Mouse (Mus musculus) stomach, postnatal 0 days (tissue): ENCODE data around the gene Scimp. TPM values are rescaled to one million over a fixed set of nuclear protein-coding genes. Genes with fewer than 3 reads are reported as not detected.

ENCODE experiments used
- ATAC-seq: fragments of 200-750 bp; cut with Nextera tagmentation; 2 replicates; pipeline ENCODE4 v1.8.0; 2017; ENCODE audit not compliant: low FRiP score, low TSS enrichment
- DNase-seq: peaks from one replicate; pipeline ENCODE4 v3.0.0-alpha.2; 2016; ENCODE audit warnings: low spot score
- H3K27ac ChIP-seq: fragments of 300-500 bp; sonication (generic); replicated peaks from 2 replicates; pipeline ENCODE4 v1.5.1; 2014; ENCODE audit warnings: mild to moderate bottlenecking, control low read depth
- H3K27me3 ChIP-seq: fragments of 300-500 bp; sonication (generic); 2 replicates; pipeline ENCODE4 v1.6.1; 2014; ENCODE audit warnings: low read length; ENCODE audit not compliant: control insufficient read depth, insufficient read depth
- H3K36me3 ChIP-seq: fragments of 300-500 bp; sonication (generic); 2 replicates; pipeline ENCODE4 v1.6.1; 2014; ENCODE audit warnings: low read length, mixed read lengths; ENCODE audit not compliant: control insufficient read depth, insufficient read depth
- H3K4me1 ChIP-seq: fragments of 300-500 bp; sonication (generic); replicated peaks from 2 replicates; pipeline ENCODE4 v1.6.1; 2014; ENCODE audit warnings: antibody characterized with exemption; ENCODE audit not compliant: control insufficient read depth, insufficient read depth
- H3K4me2 ChIP-seq: fragments of 300-500 bp; sonication (generic); replicated peaks from 2 replicates; pipeline ENCODE4 v1.6.1; 2014; ENCODE audit warnings: low read depth, mild to moderate bottlenecking, control low read depth, moderate library complexity
- H3K4me3 ChIP-seq: fragments of 300-500 bp; sonication (generic); 2 replicates; pipeline ENCODE4 v1.5.1; 2014; ENCODE audit warnings: low read depth, low read length, control low read depth
- H3K9ac ChIP-seq: fragments of 300-500 bp; sonication (generic); 2 replicates; pipeline ENCODE4 v1.6.1; 2014; ENCODE audit warnings: mild to moderate bottlenecking, low read length, control low read depth, mixed read lengths
- H3K9me3 ChIP-seq: fragments of 300-500 bp; sonication (generic); 2 replicates; pipeline ENCODE4 v1.6.1; 2016; ENCODE audit warnings: low read length; ENCODE audit not compliant: control insufficient read depth
- CTCF ChIP-seq: IDR thresholded peaks from 2 replicates; pipeline ENCODE4 v1.5.1; 2016; ENCODE audit warnings: antibody characterized with exemption, low read depth, mild to moderate bottlenecking, moderate library complexity
- EP300 ChIP-seq: optimal IDR thresholded peaks from 2 replicates; pipeline ENCODE3; 2016; ENCODE audit warnings: antibody characterized with exemption
- WGBS: fragments of 180-500 bp; shearing (Covaris S2); extraction: QIAGEN DNeasy Blood & Tissue Kit; methylation state at CpG from one replicate; pipeline ENCODE4 v1.1.7; 2014; 5-methylcytosine and 5-hydroxymethylcytosine counted together
- polyA plus RNA-seq: library from polyadenylated mRNA; unstranded; fragments of >200 nt; fragmentation: Nextera tagmentation; extraction: Ambion mirVana; gene quantifications from 2 replicates; pipeline ENCODE4 v1.2.1, GENCODE M21; 2015

Gene Scimp
- polyA plus RNA-seq, 1 experiment from 2014 or later: 0.63 TPM

DNA sequence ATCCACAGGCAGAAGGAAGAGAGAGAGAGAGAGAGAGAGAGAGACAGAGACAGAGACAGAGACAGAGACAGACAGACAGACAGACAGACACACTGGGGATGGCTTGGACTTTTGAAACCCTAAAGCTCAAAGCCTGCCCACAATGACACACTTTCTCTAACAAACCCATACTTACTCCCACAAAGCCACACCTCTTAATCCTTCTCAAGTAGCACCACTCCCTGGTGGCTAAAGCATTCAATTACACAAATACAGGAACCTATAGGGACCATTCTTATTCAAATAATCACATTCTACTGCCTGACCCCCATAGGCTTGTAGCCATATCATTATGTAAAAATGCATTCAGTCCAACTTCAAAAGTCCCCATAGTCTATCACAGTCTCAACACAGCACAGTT, 21.0 kb upstream of the Scimp start:
- no peaks in the 10 kb centered on the region for H3K36me3 ChIP-seq
- no peak for DNase-seq
- H3K27me3 ChIP-seq: no peaks in the 10 kb centered on the region
- no peak for ATAC-seq
- H3K9me3 ChIP-seq: no peaks in the 10 kb centered on the region
- H3K4me1 ChIP-seq: no peaks in the 10 kb centered on the region
- TF ChIP-seq EP300 (no peak), CTCF (no peak)
- H3K9ac ChIP-seq: no peak overlapping the region
- no peak overlapping the region for H3K4me3 ChIP-seq
- H3K27ac ChIP-seq: no peak overlapping the region
- H3K4me2 ChIP-seq: no peak overlapping the region

DNA sequence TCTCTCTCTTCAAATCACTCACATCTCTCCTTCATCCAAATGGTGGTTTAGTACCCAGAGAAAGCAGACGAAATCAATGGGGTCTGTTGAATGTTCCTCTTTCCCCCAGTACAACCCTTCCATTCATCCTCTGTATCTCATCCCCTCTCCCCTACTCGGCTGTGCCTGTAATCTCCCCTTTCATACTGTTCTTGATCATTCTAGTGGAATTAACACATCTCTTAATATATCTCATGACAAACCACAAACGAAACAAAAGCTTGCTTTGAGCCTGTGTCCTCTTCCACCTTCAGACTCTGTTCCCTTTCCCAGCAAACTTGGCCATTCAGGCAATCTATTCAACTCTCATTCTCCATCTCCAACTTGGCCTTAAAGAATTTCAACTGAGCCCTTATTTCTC, 18.8 kb upstream of the Scimp start:
- Histone ChIP-seq H3K4me1 (no peaks in the 10 kb centered on the region), H3K4me2 (no peak overlapping the region), H3K4me3 (no peak overlapping the region), H3K27ac (no peak overlapping the region), H3K9me3 (no peaks in the 10 kb centered on the region), H3K9ac (no peak overlapping the region), H3K36me3 (no peaks in the 10 kb centered on the region), H3K27me3 (no peaks in the 10 kb centered on the region)
- TF ChIP-seq EP300: no peak
- no peak for TF ChIP-seq CTCF
- ATAC-seq (no peak), DNase-seq (no peak)
- WGBS: 65% methylated on average over 3 of the region's 3 CpGs

DNA sequence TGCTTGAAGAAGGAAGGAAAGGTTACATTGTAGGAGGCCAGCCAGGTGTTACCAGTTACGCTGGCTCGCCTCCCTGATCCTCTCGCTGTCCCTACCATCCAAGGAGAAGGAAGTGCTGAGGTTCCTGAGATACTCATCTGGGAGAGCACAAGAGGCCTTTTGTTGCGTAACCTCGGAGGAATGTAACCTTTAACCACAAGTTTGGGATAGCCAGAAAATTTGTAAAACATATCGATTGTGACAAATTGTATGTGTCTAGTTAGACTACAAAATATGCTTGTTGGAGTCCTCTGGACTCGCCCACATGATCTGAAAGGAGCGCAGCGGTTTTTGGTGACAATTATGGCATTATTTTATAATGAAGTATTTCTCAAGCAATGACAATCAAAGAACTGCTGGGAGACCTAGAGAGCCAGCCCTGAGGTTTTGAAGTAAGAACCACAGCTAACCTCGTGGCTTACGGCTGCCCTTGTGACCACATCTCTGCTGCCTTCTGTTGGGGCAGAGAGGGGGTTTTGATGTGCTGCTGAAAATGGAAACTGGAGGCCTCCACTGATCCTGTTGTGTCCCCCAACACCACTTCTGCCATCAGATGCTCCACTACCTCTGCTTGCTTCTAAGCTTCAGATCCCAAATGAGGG, 16.7 kb upstream of the Scimp start:
- no peaks in the 10 kb centered on the region for H3K36me3 ChIP-seq
- DNase-seq (no peak), ATAC-seq (no peak)
- no peak overlapping the region for H3K27ac ChIP-seq
- H3K27me3 ChIP-seq: no peaks in the 10 kb centered on the region
- no peaks in the 10 kb centered on the region for H3K9me3 ChIP-seq
- H3K4me2 ChIP-seq: no peak overlapping the region
- TF ChIP-seq CTCF (no peak), EP300 (no peak)
- no peak overlapping the region for H3K4me3 ChIP-seq
- WGBS: 70% methylated on average over 11 of the region's 11 CpGs
- H3K4me1 ChIP-seq: no peaks in the 10 kb centered on the region
- no peak overlapping the region for H3K9ac ChIP-seq

DNA sequence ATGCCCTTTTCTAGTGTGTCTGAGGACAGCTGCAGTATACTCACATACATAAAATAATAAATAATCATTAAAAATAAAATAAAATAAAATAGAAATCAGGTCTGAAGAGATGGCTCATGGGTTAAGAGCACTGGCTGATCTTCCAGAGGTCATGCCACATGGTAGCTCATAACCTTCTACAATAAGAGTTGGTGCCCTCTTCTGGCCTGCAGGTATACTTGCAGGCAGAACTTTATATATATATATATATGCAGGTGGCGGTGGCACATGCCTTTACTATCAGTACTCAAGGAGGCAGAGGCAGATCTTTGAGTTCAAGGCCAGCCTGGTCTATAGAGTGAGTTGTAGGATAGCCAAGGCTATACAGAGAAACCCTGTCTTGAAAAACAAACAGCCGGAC, 13.8 kb upstream of the Scimp start:
- DNase-seq (no peak), ATAC-seq (no peak)
- 86% methylated on average over 2 of the region's 2 CpGs for WGBS
- no peak for TF ChIP-seq EP300
- peak; percentile 33; the same call in 1 of the 2 replicates for TF ChIP-seq CTCF
- H3K36me3 ChIP-seq: no peaks in the 10 kb centered on the region
- H3K4me2 ChIP-seq: no peak overlapping the region
- H3K27me3 ChIP-seq: no peaks in the 10 kb centered on the region
- H3K9me3 ChIP-seq: no peaks in the 10 kb centered on the region
- no peaks in the 10 kb centered on the region for H3K4me1 ChIP-seq
- no peak overlapping the region for H3K9ac ChIP-seq
- no peak overlapping the region for H3K4me3 ChIP-seq
- H3K27ac ChIP-seq: no peak overlapping the region

DNA sequence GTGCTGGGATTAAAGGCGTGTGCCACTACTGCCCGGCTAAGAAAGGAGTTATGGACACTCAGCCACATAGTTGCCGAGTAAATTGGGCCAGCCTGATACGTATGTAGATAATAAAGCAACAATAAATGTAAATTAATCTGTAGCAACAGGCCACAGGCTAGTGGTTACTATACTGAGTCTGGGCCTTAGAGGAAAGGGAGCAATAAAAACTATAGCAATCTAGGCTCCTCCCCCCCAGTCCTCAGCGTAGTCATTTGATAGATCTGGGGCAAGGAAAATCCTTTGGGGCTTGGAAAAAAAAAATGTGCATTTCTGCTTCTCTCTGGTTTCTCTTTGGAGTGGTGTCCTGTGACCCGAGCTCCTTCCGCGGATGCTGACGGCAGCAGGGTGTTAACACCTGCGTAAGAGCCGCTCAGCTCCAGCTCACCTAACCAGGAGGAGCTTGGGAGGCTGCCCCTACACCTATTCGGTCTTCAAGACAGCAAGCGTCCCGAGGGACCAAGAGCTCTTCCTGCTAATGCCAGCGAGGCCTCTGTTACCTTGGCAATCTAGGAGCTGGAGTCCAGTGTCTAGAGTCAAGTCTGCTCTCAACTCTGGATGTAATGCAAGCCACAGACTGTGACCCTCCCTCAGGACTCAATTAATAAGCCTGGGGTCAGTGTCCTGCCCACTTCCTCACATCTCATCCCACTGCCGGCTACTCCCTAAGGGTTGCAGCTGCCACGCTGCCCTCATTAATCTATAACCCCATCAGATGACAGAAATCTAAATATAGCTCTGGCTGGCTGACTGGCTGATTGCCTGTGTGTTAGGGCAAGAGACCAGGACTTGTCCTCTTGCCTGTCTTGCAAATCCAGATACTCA, 9.6 kb upstream of the Scimp start:
- Histone ChIP-seq H3K4me2 (no peak overlapping the region), H3K9me3 (no peaks in the 10 kb centered on the region), H3K9ac (no peak overlapping the region), H3K27me3 (no peaks in the 10 kb centered on the region), H3K4me3 (no peak overlapping the region), H3K27ac (no peak overlapping the region), H3K36me3 (no peaks in the 10 kb centered on the region), H3K4me1 (no peaks in the 10 kb centered on the region)
- DNase-seq: no peak
- ATAC-seq: 0 out of 2 replicates have a peak, but pooled peaks have one; percentile 29
- WGBS: 38% methylated on average over 17 of the region's 17 CpGs
- TF ChIP-seq EP300 (no peak), CTCF (no peak)

DNA sequence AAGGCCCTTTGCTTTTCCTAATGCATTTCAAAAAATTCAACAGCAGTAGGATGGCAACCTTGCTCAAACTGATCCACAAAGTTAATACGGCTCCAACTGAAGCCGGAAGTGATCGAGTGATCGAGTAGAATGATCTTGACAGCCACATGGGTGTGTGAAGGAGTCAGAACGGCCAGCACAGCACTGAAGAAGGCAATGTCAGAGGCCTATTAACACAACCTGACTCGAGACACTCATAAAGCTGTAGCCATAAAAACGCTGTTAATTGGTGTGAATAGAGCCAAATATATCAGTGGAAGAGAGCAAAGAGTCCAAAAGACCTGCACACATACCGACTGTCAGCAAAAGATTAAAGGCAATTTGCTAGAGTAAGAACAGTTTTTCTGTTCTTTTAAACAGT, 7.7 kb upstream of the Scimp start:
- H3K27me3 ChIP-seq: no peaks in the 10 kb centered on the region
- H3K9me3 ChIP-seq: no peaks in the 10 kb centered on the region
- H3K36me3 ChIP-seq: no peaks in the 10 kb centered on the region
- ATAC-seq (no peak), DNase-seq (no peak)
- 83% methylated on average over 8 of the region's 8 CpGs for WGBS
- H3K27ac ChIP-seq: no peak overlapping the region
- H3K4me3 ChIP-seq: no peak overlapping the region
- TF ChIP-seq CTCF (no peak), EP300 (no peak)
- H3K4me1 ChIP-seq: no peaks in the 10 kb centered on the region
- H3K9ac ChIP-seq: no peak overlapping the region
- no peak overlapping the region for H3K4me2 ChIP-seq
